Mouse (Mus musculus) midbrain, embryonic 16.5 days (tissue): ENCODE data around the gene Afdn. TPM values are rescaled to one million over a fixed set of nuclear protein-coding genes. Genes with fewer than 3 reads are reported as not detected.
A peak's percentile ranks its signal among the peaks of the same experiment; 100 is the strongest.
"Not testable (repeated sequence)": the region's sequence is repeated elsewhere in the genome, so short reads cannot be mapped to it uniquely, and the experiment has no call there.

Experiments used
- ATAC-seq: fragments of 200-750 bp; cut with Nextera tagmentation; 2 replicates; pipeline ENCODE4 v1.8.0; 2017; ENCODE audit warnings: moderate TSS enrichment
- H3K27ac ChIP-seq: fragments of 300-500 bp; sonication (generic); 2 replicates; pipeline ENCODE4 v1.5.1; 2014; ENCODE audit warnings: mild to moderate bottlenecking, low read length, mixed read lengths
- H3K27me3 ChIP-seq: fragments of 300-500 bp; sonication (generic); 2 replicates; pipeline ENCODE4 v1.6.1; 2014; ENCODE audit warnings: low read depth, low read length, mixed read lengths; ENCODE audit not compliant: control insufficient read depth, insufficient read depth
- H3K36me3 ChIP-seq: fragments of 300-500 bp; sonication (generic); 2 replicates; pipeline ENCODE4 v1.6.1; 2014; ENCODE audit warnings: mild to moderate bottlenecking, low read length, moderate library complexity, mixed read lengths; ENCODE audit not compliant: control insufficient read depth, insufficient read depth
- H3K4me1 ChIP-seq: fragments of 300-500 bp; sonication (generic); 2 replicates; pipeline ENCODE4 v1.6.1; 2014; ENCODE audit warnings: mild to moderate bottlenecking, low read length, mixed read lengths; ENCODE audit not compliant: control insufficient read depth, insufficient read depth
- H3K4me2 ChIP-seq: fragments of 300-500 bp; sonication (generic); 2 replicates; pipeline ENCODE4 v1.6.1; 2014; ENCODE audit warnings: mild to moderate bottlenecking, low read length, mixed read lengths
- H3K4me3 ChIP-seq: fragments of 300-500 bp; sonication (generic); 2 replicates; pipeline ENCODE4 v1.5.1; 2014; ENCODE audit warnings: low read depth, mild to moderate bottlenecking, low read length, moderate library complexity, mixed read lengths
- H3K9ac ChIP-seq: fragments of 300-500 bp; sonication (generic); 2 replicates; pipeline ENCODE4 v1.6.1; 2014; ENCODE audit warnings: low read depth, low read length, mixed read lengths
- H3K9me3 ChIP-seq: fragments of 300-500 bp; sonication (generic); replicated peaks from 2 replicates; pipeline ENCODE4 v1.6.1; 2014; ENCODE audit warnings: mild to moderate bottlenecking, low read length, mixed read lengths; ENCODE audit not compliant: control insufficient read depth, poor library complexity, severe bottlenecking
- WGBS: fragments of 180-500 bp; shearing (Covaris S2); extraction: QIAGEN DNeasy Blood & Tissue Kit; methylation state at CpG from one replicate; pipeline ENCODE4 v1.1.7; 2014; 5-methylcytosine and 5-hydroxymethylcytosine counted together
- polyA plus RNA-seq: library from polyadenylated mRNA; unstranded; fragments of >200 nt; fragmentation: Nextera tagmentation; extraction: Ambion mirVana; gene quantifications from 2 replicates; pipeline ENCODE4 v1.2.1, GENCODE M21; 2015

Gene Afdn
- polyA plus RNA-seq, 1 experiment from 2014 or later, result 118 TPM

GRCm38 (mm10) chr17:13754940-13755339 lies 5.4 kb upstream of the Afdn start:
- Histone ChIP-seq H3K27ac (no peak overlapping the region), H3K27me3 (no peaks in the 10 kb centered on the region), H3K36me3 (no peaks in the 10 kb centered on the region), H3K4me3 (no peak overlapping the region), H3K9ac (no peak overlapping the region), H3K4me2 (no peak overlapping the region), H3K9me3 (no peaks in the 10 kb centered on the region), H3K4me1 (peaks cover 21% of the 10 kb centered on the region)
- WGBS, result 76% methylated on average over 6 of the region's 6 CpGs
- no peak for ATAC-seq

GRCm38 (mm10) chr17:13758586-13758985 lies 1.8 kb upstream of the Afdn start:
- Histone ChIP-seq H3K27me3 (no peaks in the 10 kb centered on the region), H3K36me3 (no peaks in the 10 kb centered on the region), H3K4me2 (peak overlapping the region; percentile 63), H3K9ac (peak overlapping the region; percentile 93), H3K27ac (peak overlapping the region; percentile 98), H3K4me3 (peak overlapping the region; percentile 76), H3K9me3 (no peaks in the 10 kb centered on the region), H3K4me1 (peaks cover 28% of the 10 kb centered on the region)
- ATAC-seq, result no peak
- WGBS, result 15% methylated on average over 7 of the region's 7 CpGs

DNA sequence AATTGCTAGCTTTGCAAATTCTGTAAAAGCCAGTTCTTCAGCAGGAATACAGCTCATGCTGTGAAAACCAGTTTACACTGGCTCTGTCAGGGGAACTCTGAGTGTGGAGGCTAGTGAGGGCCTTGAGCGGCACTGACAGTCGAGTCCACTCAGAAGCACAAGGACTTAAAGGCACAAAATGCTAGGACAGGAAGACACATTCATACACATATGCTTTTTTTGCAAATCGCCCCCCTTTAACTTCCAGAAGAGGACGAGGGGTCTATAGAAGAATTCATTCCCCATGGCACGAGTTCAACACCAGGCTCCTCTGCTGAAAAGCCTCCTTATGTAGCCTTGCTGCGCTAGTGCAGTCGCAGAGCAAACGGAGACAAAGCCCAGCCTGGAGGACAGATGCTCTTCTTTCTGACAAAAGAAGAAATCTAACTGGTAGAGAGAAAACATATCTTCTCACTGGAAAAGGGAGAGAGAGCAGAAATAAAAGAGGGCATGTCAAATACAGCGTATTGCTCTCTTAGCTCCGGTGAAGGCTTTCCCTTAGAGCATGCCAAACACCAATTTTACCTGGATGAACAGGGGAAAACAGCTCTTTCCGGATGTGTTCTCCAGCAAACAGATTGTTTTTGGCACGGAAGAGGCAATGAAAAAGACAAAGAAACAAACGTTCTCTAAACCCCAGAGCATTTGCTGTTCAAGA lies 1.0 kb upstream of the Afdn start:
- peak overlapping the region; percentile 98 for H3K27ac ChIP-seq
- peaks cover 30% of the 10 kb centered on the region for H3K4me1 ChIP-seq
- no peaks in the 10 kb centered on the region for H3K9me3 ChIP-seq
- H3K4me3 ChIP-seq, result peak overlapping the region; percentile 76
- WGBS, result 1% methylated on average over 13 of the region's 13 CpGs
- H3K36me3 ChIP-seq, result no peaks in the 10 kb centered on the region
- H3K27me3 ChIP-seq, result no peaks in the 10 kb centered on the region
- peak; percentile 19; the same call in 1 of the 2 replicates for ATAC-seq
- H3K4me2 ChIP-seq, result peak overlapping the region; percentile 63
- H3K9ac ChIP-seq, result peak overlapping the region; percentile 93

DNA sequence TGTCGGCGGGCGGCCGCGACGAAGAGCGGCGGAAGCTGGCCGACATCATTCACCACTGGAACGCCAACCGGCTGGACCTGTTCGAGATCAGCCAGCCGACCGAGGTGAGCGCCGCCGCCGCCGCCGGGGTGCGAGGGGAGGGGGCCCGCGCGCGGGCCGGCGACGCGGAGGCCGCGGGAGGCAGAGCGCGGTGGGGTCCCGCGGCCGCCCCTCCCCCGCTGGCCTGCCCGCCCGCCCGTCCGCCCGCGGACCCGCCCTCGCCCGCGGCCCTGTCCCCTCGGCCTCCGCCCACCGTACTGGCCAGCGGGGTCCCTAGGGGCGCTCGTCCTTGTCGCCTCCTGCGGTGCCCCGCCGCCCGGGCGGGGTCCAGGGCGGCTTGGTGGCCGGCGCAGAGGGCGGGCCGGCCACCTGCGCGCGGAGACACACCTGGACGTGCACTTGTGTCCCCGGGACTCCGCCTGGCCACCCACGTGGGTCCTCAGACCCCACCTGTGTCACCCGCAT lies 388 bp downstream of the Afdn start:
- Histone ChIP-seq H3K4me1 (peaks cover 35% of the 10 kb centered on the region), H3K4me3 (peak overlapping the region; percentile 76), H3K9ac (peak overlapping the region; percentile 88), H3K4me2 (peak overlapping the region; percentile 80), H3K36me3 (no peaks in the 10 kb centered on the region), H3K9me3 (no peaks in the 10 kb centered on the region), H3K27ac (peak overlapping the region; percentile 98), H3K27me3 (no peaks in the 10 kb centered on the region)
- WGBS, result 0% methylated on average over 45 of the region's 72 CpGs
- ATAC-seq, result peak; percentile 33

GRCm38 (mm10) chr17:13761179-13761913 lies 1.0 kb downstream of the Afdn start, which contains the start of gene Tcte2:
Gene Tcte2, minus strand, starts transcription at chr17:13761825.
- H3K27ac ChIP-seq, result peak within 1 kb of the TSS; percentile 98
- peaks cover 35% of the 10 kb centered on the region for H3K4me1 ChIP-seq
- peak within 1 kb of the TSS; percentile 80 for H3K4me2 ChIP-seq
- peak within 1 kb of the TSS; percentile 76 for H3K4me3 ChIP-seq
- H3K9ac ChIP-seq, result peak within 1 kb of the TSS; percentile 88
- H3K27me3 ChIP-seq, result no peaks in the 10 kb centered on the region
- under 1% methylated on average over 72 of the region's 74 CpGs for WGBS
- peak; percentile 34 for ATAC-seq
- H3K9me3 ChIP-seq, result no peaks in the 10 kb centered on the region
- H3K36me3 ChIP-seq, result no peaks in the 10 kb centered on the region

- Histone ChIP-seq H3K9me3 (no peaks in the 10 kb centered on the region), H3K9ac (no peak overlapping the region), H3K4me3 (no peak overlapping the region), H3K27me3 (no peaks in the 10 kb centered on the region), H3K4me1 (peaks cover 19% of the 10 kb centered on the region), H3K36me3 (no peaks in the 10 kb centered on the region), H3K27ac (no peak overlapping the region), H3K4me2 (no peak overlapping the region)
- WGBS, result 78% methylated on average over 1 of the region's 1 CpGs
- ATAC-seq, result no peak
These were observed 3.5 kb downstream of the Afdn start for GRCm38 (mm10) chr17:13763819-13764218.

- H3K27me3 ChIP-seq, H3K27ac ChIP-seq, ATAC-seq, H3K9ac ChIP-seq, H3K36me3 ChIP-seq, H3K9me3 ChIP-seq, H3K4me3 ChIP-seq, H3K4me2 ChIP-seq: not testable (repeated sequence)
- H3K4me1 ChIP-seq, result peaks cover 19% of the 10 kb centered on the region
- 81% methylated on average over 2 of the region's 2 CpGs for WGBS
These were observed 4.6 kb downstream of the Afdn start for GRCm38 (mm10) chr17:13764911-13765310.

- H3K9me3 ChIP-seq, result no peaks in the 10 kb centered on the region
- no peak for ATAC-seq
- peaks cover 7% of the 10 kb centered on the region for H3K4me1 ChIP-seq
- no peaks in the 10 kb centered on the region for H3K36me3 ChIP-seq
- H3K27me3 ChIP-seq, result no peaks in the 10 kb centered on the region
- WGBS, result 96% methylated on average over 1 of the region's 1 CpGs
- no peak overlapping the region for H3K4me2 ChIP-seq
- no peak overlapping the region for H3K27ac ChIP-seq
- no peak overlapping the region for H3K4me3 ChIP-seq
- no peak overlapping the region for H3K9ac ChIP-seq
These were observed 8.2 kb downstream of the Afdn start for GRCm38 (mm10) chr17:13768531-13768930.

DNA sequence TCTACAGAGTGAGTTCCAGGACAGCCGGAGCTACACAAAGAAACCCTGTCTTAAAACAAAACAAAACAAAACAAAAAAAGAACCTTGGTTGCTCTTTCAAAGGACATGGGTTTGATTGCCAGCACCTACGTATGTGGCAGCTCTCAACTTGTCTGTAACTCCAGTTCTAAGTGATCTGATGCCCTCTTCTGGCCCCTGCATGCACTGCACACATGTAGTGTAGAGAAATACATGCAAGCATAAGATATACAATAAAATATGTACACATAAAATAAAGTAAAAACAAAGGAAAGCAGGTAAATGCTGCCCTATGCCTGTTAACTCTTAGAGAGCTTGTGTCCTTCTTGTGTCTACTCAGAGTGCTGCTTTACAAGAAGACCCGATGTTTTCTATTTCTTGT lies 8.9 kb downstream of the Afdn start:
- H3K36me3 ChIP-seq, result no peaks in the 10 kb centered on the region
- H3K4me1 ChIP-seq, result peaks cover 5% of the 10 kb centered on the region
- 95% methylated on average over 3 of the region's 3 CpGs for WGBS
- H3K4me3 ChIP-seq, result no peak overlapping the region
- no peak overlapping the region for H3K4me2 ChIP-seq
- no peak for ATAC-seq
- no peaks in the 10 kb centered on the region for H3K27me3 ChIP-seq
- no peaks in the 10 kb centered on the region for H3K9me3 ChIP-seq
- no peak overlapping the region for H3K9ac ChIP-seq
- H3K27ac ChIP-seq, result no peak overlapping the region
